Mouse (Mus musculus) neural tube, embryonic 12.5 days (tissue): ENCODE measurements around the gene 1700022I11Rik. TPM values are rescaled to one million over a fixed set of nuclear protein-coding genes. Genes with fewer than 3 reads are reported as not detected.
"Not testable (repeated sequence)": the region's sequence is repeated elsewhere in the genome, so short reads cannot be mapped to it uniquely, and the experiment has no call there.

Source experiments
- ATAC-seq: fragments of 200-750 bp; cut with Nextera tagmentation; 2 replicates; pipeline ENCODE4 v1.8.0; 2017; ENCODE audit warnings: low read depth, mild to moderate bottlenecking, moderate TSS enrichment, moderate library complexity; ENCODE audit not compliant: low FRiP score
- H3K27ac ChIP-seq: fragments of 300-500 bp; sonication (generic); 2 replicates; pipeline ENCODE4 v1.5.1; 2016
- H3K27me3 ChIP-seq: fragments of 300-500 bp; sonication (generic); replicated peaks from 2 replicates; pipeline ENCODE4 v1.6.1; 2016; ENCODE audit warnings: mild to moderate bottlenecking
- H3K36me3 ChIP-seq: fragments of 300-500 bp; sonication (generic); 2 replicates; pipeline ENCODE4 v1.6.1; 2016; ENCODE audit warnings: mild to moderate bottlenecking
- H3K4me1 ChIP-seq: fragments of 300-500 bp; sonication (generic); 2 replicates; pipeline ENCODE4 v1.6.1; 2016
- H3K4me2 ChIP-seq: fragments of 300-500 bp; sonication (generic); replicated peaks from 2 replicates; pipeline ENCODE4 v1.6.1; 2016; ENCODE audit warnings: mild to moderate bottlenecking
- H3K4me3 ChIP-seq: fragments of 300-500 bp; sonication (generic); 2 replicates; pipeline ENCODE4 v1.5.1; 2016
- H3K9ac ChIP-seq: fragments of 300-500 bp; sonication (generic); 2 replicates; pipeline ENCODE4 v1.6.1; 2016; ENCODE audit warnings: mild to moderate bottlenecking
- H3K9me3 ChIP-seq: fragments of 300-500 bp; sonication (generic); 2 replicates; pipeline ENCODE4 v1.6.1; 2016; ENCODE audit warnings: mild to moderate bottlenecking
- WGBS: fragments of 180-500 bp; shearing (Covaris S2); methylation state at CpG from one replicate; pipeline ENCODE4 v1.1.7; 2016; 5-methylcytosine and 5-hydroxymethylcytosine counted together
- polyA plus RNA-seq: library from polyadenylated mRNA; unstranded; fragments of >200 nt; fragmentation: Nextera tagmentation; extraction: Ambion mirVana; gene quantifications from 2 replicates; pipeline ENCODE4 v1.2.1, GENCODE M21; 2016

1700022I11Rik gene
- polyA plus RNA-seq, 1 experiment from 2014 or later: 0.93 TPM

DNA sequence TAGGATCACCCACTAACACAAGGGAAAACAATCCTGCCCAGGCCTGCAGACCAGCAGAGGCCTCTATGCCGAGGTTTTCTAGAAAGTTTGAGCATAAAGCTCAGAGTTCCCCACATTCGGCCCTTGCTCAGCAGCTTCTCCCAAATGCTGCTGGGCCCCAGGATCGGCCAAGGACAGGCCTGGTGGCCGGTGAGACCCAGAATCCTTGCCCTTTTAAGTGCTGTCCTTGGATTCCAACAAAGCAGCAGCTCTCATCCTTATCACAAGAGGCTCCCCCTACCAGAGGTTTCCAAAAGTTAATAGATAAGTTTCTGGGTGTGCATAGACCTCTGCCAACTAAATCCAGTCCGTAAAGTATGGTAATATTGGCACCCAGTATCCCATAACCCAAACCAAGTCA lies 4.5 kb downstream of the 1700022I11Rik start:
- ATAC-seq: no peak
- Histone ChIP-seq H3K4me3 (no peak overlapping the region), H3K36me3 (peaks cover 19% of the 10 kb centered on the region), H3K27ac (no peak overlapping the region), H3K4me2 (no peak overlapping the region), H3K9me3 (no peaks in the 10 kb centered on the region), H3K4me1 (no peaks in the 10 kb centered on the region), H3K27me3 (no peaks in the 10 kb centered on the region), H3K9ac (no peak overlapping the region)
- 84% methylated on average over 5 of the region's 5 CpGs for WGBS

- H3K4me3 ChIP-seq: no peak overlapping the region
- H3K4me2 ChIP-seq: no peak overlapping the region
- H3K27me3 ChIP-seq: no peaks in the 10 kb centered on the region
- H3K4me1 ChIP-seq: no peaks in the 10 kb centered on the region
- H3K27ac ChIP-seq: no peak overlapping the region
- H3K9me3 ChIP-seq: no peaks in the 10 kb centered on the region
- H3K36me3 ChIP-seq: peaks cover 52% of the 10 kb centered on the region
- H3K9ac ChIP-seq: no peak overlapping the region
- no peak for ATAC-seq
- 94% methylated on average over 4 of the region's 4 CpGs for WGBS
Observed at GRCm38 (mm10) chr4:42978062-42978461, 8.7 kb downstream of the 1700022I11Rik start.

GRCm38 (mm10) chr4:42980467-42980866 lies 11.1 kb downstream of the 1700022I11Rik start:
- H3K4me2 ChIP-seq, ATAC-seq, H3K4me1 ChIP-seq, H3K9me3 ChIP-seq, H3K27ac ChIP-seq, H3K9ac ChIP-seq, H3K27me3 ChIP-seq, H3K4me3 ChIP-seq: not testable (repeated sequence)
- WGBS: 91% methylated on average over 8 of the region's 8 CpGs
- H3K36me3 ChIP-seq: peaks cover 76% of the 10 kb centered on the region

DNA sequence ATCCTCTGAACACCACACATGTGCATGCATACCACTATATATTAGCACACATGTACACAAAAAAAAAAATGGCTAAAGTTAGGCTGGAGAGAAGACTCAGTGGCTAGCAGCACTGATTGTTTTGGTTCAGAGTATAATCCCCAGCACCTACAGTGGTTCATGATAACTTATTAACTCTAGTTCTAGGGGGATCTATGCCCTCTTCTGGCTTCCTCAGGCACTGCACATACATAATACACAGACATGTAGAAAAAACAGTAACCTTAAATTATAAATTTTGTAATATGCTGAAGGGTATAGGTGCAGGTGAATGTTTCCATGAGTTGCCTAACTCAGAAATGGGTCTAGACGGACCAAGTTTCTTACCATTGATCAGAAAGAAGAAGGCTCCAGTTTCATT lies 18.9 kb downstream of the 1700022I11Rik start:
- Histone ChIP-seq H3K9me3 (no peaks in the 10 kb centered on the region), H3K9ac (no peak overlapping the region), H3K4me3 (no peak overlapping the region), H3K4me1 (no peaks in the 10 kb centered on the region), H3K27ac (no peak overlapping the region), H3K36me3 (peaks cover 96% of the 10 kb centered on the region), H3K27me3 (no peaks in the 10 kb centered on the region), H3K4me2 (no peak overlapping the region)
- 81% methylated on average over 1 of the region's 1 CpGs for WGBS
- no peak for ATAC-seq

DNA sequence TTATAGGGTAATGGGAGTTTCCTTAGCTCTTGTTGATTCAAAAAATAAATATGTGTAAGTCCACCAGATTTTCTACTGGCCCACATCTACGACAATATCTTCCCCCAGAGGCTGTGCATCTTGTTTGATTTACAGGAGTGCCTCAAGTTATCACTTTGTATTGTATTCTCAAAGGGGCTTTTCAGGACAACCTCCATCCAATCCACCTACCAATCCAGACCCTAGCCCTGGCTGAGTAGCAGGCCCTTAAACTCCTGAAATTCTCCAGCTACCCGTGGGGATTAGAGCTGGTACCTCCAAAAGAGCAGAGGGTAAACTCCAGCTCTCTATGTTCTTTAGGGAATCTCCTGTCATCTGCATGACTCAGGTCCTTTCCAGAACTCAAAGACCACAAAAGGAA lies 28.6 kb downstream of the 1700022I11Rik start:
- Histone ChIP-seq H3K4me1 (peaks cover 22% of the 10 kb centered on the region), H3K27me3 (no peaks in the 10 kb centered on the region), H3K9ac (peak overlapping the region; percentile 96; the same call in 1 of the 2 replicates), H3K9me3 (no peaks in the 10 kb centered on the region), H3K4me2 (peak overlapping the region; percentile 72), H3K36me3 (peaks cover 29% of the 10 kb centered on the region), H3K4me3 (peak overlapping the region; percentile 94), H3K27ac (no peak overlapping the region)
- no peak for ATAC-seq
- WGBS: 65% methylated on average over 2 of the region's 2 CpGs

- under 1% methylated on average over 51 of the region's 51 CpGs for WGBS
- H3K4me3 ChIP-seq: peak overlapping the region; percentile 94
- ATAC-seq: peak; percentile 85
- H3K4me2 ChIP-seq: peak overlapping the region; percentile 72
- H3K4me1 ChIP-seq: peaks cover 22% of the 10 kb centered on the region
- H3K27ac ChIP-seq: peak overlapping the region; percentile 99
- H3K36me3 ChIP-seq: peaks cover 14% of the 10 kb centered on the region
- no peaks in the 10 kb centered on the region for H3K9me3 ChIP-seq
- no peaks in the 10 kb centered on the region for H3K27me3 ChIP-seq
- H3K9ac ChIP-seq: peak overlapping the region; percentile 96
Observed at GRCm38 (mm10) chr4:42999451-43000140, 30.2 kb downstream of the 1700022I11Rik start.

DNA sequence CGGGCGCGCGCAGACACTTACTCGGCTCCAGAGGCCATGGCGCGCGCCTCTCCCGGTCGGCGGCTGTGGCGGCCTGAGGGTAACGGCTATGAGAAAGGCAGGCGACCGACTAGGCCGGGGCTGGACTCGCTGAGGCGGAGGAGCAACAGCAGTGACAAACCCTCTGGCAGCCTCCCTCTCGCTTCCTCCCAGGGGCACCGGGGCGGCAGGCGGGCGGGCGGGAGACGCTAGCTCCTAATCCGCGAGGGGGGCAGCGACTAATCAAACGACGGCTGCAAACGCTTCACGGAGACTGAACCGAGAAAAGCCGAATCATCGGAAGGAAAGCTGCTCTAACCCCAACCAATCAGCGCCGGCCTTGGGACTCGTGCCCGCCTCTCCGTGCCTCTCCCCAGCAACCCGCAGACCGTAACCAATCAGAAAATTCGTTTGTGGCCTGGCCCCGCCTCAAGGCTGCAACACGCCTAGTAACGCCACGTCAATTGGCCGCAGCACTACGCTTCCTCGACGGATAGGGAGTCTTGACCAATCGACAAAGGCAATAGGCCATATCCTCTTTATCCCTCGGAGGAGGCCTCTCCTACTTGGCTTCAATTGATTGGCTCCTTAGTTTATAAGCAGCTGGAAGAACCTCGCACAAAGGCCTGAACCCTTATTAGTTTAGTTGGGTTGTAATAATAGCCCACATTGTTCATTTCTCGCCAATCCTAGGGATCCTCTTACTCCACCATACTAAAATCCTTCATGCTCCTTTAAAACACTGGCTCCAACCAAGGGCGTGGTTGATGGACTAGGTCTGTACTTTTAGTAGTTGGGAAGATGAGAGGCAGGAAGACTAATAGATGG lies 31.0 kb downstream of the 1700022I11Rik start, which contains the start of gene Vcp:
Vcp (minus strand) TSS at position 367 of the 846 bp plus-strand sequence.
- peak; percentile 99 for ATAC-seq
- peak within 1 kb of the TSS; percentile 99 for H3K27ac ChIP-seq
- not testable (repeated sequence) for H3K9me3 ChIP-seq, H3K27me3 ChIP-seq
- H3K4me1 ChIP-seq: peaks cover 22% of the 10 kb centered on the region
- under 1% methylated on average over 54 of the region's 56 CpGs for WGBS
- H3K4me3 ChIP-seq: peak within 1 kb of the TSS; percentile 94
- H3K36me3 ChIP-seq: peaks cover 11% of the 10 kb centered on the region
- H3K4me2 ChIP-seq: peak within 1 kb of the TSS; percentile 72
- peak within 1 kb of the TSS; percentile 96 for H3K9ac ChIP-seq

DNA sequence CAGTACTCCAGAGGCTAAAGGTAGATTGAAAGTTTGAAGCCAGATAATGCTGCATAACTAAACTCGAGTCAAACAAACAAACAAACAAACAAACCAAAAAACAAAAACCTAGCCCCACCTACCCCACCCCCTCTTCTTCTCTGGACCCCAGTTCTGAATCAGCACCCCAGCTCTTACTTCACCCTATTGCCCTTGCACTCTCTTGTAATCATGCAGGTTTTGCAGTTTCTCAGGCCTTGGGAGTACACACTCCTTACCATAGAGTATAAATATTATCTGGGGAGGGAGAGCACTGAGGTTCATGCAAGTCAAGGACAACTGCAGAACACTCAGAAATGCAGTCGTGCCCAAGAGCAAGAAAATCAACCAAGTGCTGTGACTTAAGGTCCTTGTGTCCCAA lies 31.9 kb downstream of the 1700022I11Rik start:
- 77% methylated on average over 2 of the region's 2 CpGs for WGBS
- peaks cover 5% of the 10 kb centered on the region; the same call in 1 of the 2 replicates for H3K36me3 ChIP-seq
- no peak overlapping the region for H3K4me2 ChIP-seq

DNA sequence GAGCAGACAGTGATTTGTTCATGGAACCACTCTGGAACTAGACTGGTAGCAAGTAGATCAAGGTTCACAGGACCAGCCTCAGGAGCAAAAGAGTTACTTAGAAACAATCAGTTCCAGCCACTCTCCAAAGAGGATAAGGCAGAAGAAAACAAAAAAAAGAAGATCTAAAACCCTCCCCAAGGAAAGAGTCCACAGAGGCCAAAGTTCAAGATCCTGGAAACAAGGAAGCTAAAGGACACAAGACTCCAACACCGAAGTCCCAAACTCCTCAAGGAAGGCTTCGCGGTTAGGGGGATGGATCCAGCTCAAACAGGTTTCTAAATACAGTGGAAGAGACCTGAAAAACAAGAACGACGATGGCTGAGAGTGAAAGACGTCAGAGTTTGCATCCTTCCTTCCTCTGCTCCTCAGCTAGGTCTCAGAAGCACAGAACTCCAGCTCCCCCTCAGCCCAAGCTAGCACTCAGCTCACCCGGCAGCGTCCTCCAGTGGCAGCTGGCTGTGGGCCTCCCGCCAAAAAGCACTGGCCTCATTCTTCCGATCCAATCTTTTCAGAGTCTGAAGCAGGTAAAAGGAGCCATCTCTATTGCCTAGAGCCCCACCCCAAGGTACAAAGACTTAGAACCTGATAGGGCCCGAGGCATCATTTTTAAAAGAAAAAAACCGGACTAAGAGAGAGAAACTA lies 33.5 kb downstream of the 1700022I11Rik start:
- Histone ChIP-seq H3K9ac (no peak overlapping the region), H3K27ac (no peak overlapping the region), H3K36me3 (peaks cover 12% of the 10 kb centered on the region; the same call in 1 of the 2 replicates), H3K27me3 (no peaks in the 10 kb centered on the region), H3K4me2 (no peak overlapping the region), H3K4me1 (peaks cover 12% of the 10 kb centered on the region), H3K9me3 (no peaks in the 10 kb centered on the region), H3K4me3 (no peak overlapping the region)
- no peak for ATAC-seq
- WGBS: 81% methylated on average over 12 of the region's 12 CpGs

More for the DNA sequence above, 31.9 kb downstream of the 1700022I11Rik start:
- no peaks in the 10 kb centered on the region for H3K9me3 ChIP-seq
- ATAC-seq: no peak
- no peaks in the 10 kb centered on the region for H3K27me3 ChIP-seq
- no peak overlapping the region for H3K27ac ChIP-seq
- H3K4me3 ChIP-seq: no peak overlapping the region
- no peak overlapping the region for H3K9ac ChIP-seq
- peaks cover 22% of the 10 kb centered on the region for H3K4me1 ChIP-seq

DNA sequence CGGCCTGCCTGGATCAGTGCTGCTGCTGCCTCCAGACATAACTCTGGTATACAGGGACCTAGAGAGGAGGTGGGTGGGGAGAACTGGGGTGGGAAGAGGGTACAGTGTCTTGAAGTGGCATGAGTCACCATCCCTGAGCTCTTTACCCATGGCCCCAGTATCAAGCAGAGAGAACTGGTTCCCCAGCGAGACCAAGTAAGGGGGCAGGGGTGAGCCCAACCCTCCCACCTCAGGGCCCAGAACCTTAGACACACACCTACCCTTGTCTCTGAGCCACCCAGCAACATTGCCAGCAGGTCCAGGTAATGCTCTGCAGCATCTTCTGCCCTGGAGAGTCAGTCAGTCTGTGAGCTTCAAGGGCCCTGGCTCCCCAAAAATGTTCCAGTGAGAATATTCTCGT lies 35.5 kb downstream of the 1700022I11Rik start:
- Histone ChIP-seq H3K9me3 (no peaks in the 10 kb centered on the region), H3K27me3 (no peaks in the 10 kb centered on the region), H3K27ac (no peak overlapping the region), H3K4me3 (no peak overlapping the region), H3K36me3 (peaks cover 12% of the 10 kb centered on the region; the same call in 1 of the 2 replicates), H3K4me1 (peaks cover 10% of the 10 kb centered on the region), H3K9ac (no peak overlapping the region), H3K4me2 (no peak overlapping the region)
- WGBS: 91% methylated on average over 3 of the region's 3 CpGs
- no peak for ATAC-seq

GRCm38 (mm10) chr4:43005765-43006164 lies 36.4 kb downstream of the 1700022I11Rik start:
- Histone ChIP-seq H3K9me3 (no peaks in the 10 kb centered on the region), H3K4me1 (peaks cover 12% of the 10 kb centered on the region), H3K36me3 (peaks cover 12% of the 10 kb centered on the region; the same call in 1 of the 2 replicates), H3K27me3 (no peaks in the 10 kb centered on the region), H3K4me2 (no peak overlapping the region), H3K4me3 (no peak overlapping the region), H3K27ac (no peak overlapping the region), H3K9ac (no peak overlapping the region)
- no peak for ATAC-seq
- WGBS: 51% methylated on average over 2 of the region's 2 CpGs
